Mouse (Mus musculus): ENCODE results near the gene Ttc28.

The Ttc28 gene

DNA sequence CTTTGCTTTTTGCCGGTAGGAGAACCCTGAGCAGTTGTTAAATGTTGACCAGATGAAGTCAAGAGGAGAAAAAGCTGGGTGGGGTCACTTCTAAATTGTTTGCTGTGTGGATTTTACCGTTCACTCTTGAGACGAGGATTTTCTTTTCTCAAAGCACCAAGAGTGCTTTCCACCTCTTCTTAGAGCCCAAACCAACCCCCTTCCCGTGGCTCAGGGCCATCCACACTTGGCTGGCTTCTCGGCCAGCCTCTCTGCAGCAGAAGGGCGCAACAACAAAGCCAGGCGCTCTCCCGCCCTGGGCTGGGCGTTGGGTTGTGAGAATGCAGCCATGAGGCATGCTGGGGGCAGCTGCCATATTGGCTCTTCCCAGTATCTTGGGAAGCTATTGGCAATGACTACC lies 170.5 kb downstream of the Ttc28 start:
- peak; percentile 76 for DNase-seq (ENCODE audit: low spot score)

DNA sequence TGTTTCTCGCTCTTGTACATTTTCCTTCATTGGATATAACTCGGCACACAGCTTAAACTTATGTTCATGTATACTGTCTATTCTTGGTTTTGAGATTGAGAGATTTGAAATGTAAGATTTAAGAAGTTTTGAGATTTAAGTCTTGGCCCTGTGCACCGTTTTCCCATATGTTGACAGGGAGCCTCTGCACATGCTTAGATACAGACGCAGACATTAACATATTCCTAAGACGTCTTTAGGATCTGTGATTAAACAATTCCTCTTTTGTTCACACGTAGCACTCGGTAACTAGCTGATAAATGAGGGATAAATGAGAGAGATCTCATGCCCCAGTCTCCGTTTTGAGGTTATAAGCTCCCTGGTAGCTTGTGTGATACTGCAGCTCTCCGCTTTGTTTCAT lies 174.8 kb downstream of the Ttc28 start:
- DNase-seq (ENCODE audit: low spot score): no peak

GRCm38 (mm10) chr5:111054848-111055428 lies 175.3 kb downstream of the Ttc28 start:
- no peak for DNase-seq (ENCODE audit: low spot score)

- DNase-seq (ENCODE audit: low spot score): no peak
These were observed 175.9 kb downstream of the Ttc28 start for GRCm38 (mm10) chr5:111055507-111055906.

- peak; percentile 55 for DNase-seq (ENCODE audit: low spot score)
These were observed 177.5 kb downstream of the Ttc28 start for GRCm38 (mm10) chr5:111057084-111057483.

DNA sequence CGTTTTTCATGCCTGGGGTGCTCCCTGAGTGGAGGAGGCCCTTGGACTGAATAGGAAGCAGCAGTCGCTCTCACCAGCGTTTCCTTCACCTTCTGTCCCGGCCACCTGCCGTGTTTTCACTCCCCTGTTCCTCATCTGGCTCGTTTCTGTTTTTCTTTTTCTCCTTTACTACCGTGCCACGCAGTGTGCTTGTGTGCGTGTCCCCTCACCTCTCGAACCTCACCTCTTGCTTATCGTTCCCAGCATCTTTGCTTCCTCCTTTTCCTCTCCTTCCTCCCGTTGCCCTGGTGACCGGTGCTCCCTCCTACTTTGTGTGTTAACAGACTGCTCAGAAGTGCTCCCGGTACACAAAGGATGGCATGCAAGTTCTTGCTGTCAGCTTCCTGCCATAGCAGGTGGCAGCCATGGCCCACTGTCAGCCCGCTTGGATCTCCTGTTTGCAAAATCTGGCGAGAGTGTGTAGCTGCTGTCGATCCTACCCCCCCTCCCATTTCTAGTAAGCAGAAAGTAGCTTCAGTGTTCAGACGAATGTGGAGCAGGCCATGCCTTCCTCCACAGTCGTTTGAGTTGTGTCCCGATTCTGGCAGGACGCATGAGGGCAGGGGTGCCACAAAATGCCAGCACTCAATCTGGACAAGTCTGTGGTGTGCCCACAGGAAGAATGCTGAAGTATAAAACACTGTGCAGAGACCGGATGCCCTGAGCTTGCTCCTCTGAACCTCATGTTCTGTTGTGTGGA lies 179.0 kb downstream of the Ttc28 start:
- no peak for DNase-seq (ENCODE audit: low spot score)

DNA sequence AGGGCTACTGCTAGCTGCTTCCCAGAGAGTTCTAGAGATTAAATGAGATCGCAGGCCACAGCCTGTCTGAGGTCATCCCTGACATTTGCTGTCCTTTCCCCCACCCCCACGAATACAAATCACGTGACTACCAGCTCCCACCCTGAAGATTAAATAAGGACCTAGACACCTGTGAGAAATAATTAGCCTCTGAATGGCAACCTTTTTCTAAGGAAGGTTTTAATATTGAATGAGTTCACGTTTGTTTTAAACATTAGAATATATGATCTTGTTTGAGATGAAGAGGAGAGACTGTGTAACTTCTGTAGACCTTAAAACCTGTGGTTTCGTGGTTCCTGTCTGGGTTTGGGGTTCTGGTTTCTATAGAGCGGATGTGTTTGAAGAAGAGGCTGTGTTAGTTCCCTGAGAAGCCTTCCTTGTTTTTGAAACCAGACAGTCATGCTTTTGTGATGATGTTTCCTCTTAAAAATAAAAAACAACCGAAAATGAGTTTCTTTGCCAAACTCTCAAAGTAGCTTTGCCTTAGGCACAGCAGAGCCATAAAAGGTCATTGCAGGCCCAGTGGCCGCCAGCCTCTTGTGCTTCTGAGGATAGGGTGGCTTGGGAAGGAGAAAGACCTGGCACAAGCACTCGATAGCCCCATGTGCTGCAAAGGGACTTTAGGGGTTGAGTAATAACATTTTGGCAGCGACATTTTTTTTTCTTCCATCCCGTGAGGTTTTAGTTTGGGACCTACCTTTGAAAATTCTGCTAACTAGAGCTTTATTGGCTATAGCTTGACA lies 179.7 kb downstream of the Ttc28 start:
- DNase-seq (ENCODE audit: low spot score): peak; percentile 36

DNA sequence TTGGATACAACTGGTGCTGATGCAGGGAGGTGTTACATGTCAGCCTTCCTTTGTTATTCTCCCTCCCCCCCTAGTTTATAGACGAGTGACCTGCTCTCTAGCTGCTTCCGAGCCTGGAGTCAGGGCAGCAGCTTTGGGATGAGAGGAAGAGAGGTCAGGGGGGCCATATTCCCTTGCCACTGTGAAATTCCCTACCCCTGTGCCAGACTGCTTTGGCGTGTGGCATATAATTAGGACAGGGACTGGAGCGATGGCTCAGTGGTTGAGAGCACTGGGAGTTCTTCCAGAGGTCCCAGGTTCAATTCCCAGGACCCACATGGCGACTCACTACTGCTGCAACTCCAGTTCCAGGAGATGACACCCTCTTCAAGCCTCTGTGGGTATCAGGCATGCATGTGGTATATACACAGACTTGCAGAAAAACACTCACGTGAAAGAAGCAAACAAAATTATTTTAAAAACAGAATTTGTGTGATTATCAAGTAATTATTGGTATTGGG lies 180.7 kb downstream of the Ttc28 start:
- DNase-seq (ENCODE audit: low spot score): no peak

GRCm38 (mm10) chr5:111063155-111063554 lies 183.6 kb downstream of the Ttc28 start:
- DNase-seq (ENCODE audit: low spot score): no peak

- no peak for DNase-seq (ENCODE audit: low spot score)
These were observed 184.4 kb downstream of the Ttc28 start for GRCm38 (mm10) chr5:111063991-111064390.

DNA sequence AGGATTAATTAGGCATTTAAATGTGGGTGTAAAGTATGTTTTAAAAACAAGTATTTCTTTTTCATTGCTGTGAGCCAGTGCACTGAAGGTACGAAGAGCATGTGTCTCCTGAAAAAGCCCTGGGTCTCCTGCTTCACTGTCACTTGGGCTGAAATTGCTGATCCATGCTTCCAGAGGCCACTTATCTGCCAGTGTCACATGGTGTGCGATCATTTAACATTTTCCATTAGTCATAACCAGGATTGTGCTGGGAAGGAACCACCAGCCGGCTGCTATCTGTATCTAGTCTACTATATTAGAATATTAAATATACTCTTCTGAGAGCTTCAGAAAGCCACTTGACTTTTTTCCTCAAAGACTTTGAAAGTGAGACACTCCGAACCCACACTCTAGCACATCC lies 186.2 kb downstream of the Ttc28 start:
- DNase-seq (ENCODE audit: low spot score): no peak

GRCm38 (mm10) chr5:111069503-111069902 lies 189.9 kb downstream of the Ttc28 start:
- no peak for DNase-seq (ENCODE audit: low spot score)

DNA sequence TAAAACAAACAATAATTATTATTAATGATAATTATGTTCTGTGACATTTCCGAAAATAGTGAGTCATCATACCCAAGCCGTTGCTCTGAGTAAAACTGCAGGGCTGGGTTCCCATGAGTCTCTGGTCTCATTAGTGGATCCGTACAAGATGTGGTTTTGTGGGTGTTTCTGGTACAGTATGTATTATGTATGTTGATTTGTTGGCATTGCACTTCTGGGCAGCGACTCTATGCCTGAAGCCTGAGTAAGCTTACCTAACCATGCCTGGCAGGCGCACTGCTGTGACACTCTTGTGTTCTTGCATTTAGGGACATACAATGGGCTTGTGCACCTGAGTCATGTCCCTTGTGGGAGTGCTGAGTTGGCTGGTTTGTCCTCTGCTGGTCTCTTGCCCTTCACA lies 190.3 kb downstream of the Ttc28 start:
- DNase-seq (ENCODE audit: low spot score): no peak

- no peak for DNase-seq (ENCODE audit: low spot score)
These were observed 190.8 kb downstream of the Ttc28 start for GRCm38 (mm10) chr5:111070361-111070760.

DNA sequence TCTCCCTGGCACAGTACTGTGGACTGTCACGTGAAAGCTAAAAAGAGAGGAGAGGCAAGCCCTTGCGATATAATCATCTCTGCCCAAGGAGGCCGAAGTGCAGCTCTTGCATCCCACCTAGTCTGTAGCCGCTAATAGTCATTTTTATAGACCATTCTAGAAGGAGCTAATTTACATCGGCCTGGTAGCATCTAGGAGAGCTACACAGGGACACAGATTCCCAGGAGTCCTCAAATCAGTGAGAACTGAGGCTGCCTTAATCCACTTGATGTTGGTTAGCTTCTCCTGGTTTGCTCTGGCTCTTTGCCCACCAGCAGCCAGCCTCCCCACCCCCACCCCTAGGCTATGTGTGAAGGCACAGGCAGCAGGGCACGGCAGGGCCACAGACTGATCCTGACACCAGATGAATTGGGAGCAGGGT lies 193.7 kb downstream of the Ttc28 start:
- no peak for DNase-seq (ENCODE audit: low spot score)

DNA sequence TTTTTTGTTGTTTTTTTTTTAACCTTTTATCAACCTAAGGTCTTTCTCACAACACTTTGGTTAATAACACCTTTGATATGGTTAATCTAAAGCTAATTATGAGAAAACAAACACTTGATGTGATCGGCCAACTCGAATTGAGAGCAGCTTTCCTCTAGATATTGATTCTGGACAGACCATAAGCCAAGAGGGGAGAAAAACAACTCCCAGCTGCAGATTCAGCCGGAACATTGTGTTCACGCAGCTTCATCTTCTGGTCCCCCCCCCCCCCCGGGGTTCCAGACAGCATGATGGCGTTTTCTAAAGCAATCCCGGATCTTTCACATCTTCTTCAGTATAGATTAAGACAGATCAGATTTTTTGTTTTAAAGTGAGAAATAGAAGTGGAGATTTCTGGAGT lies 194.4 kb downstream of the Ttc28 start:
- DNase-seq (ENCODE audit: low spot score): no peak

DNA sequence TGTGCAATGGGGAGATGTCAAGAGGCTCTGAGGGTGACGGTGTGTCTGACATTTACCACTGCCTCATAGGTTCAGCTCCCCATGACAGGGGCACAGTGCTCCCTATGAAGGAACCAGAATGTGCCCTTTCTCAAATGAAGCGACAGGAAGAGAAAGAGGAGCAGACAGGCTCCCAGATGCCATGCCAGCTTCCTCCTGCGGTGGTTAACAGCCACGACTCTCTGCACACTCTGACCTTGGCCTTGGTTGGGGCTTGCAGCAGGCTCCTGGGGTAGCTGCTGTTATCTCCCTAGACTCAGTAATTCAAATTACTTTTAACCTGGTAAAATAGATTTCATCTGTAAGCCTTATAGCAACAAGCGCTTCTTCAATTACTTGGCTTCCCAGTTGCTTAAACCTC lies 196.2 kb downstream of the Ttc28 start:
- DNase-seq (ENCODE audit: low spot score): no peak

DNA sequence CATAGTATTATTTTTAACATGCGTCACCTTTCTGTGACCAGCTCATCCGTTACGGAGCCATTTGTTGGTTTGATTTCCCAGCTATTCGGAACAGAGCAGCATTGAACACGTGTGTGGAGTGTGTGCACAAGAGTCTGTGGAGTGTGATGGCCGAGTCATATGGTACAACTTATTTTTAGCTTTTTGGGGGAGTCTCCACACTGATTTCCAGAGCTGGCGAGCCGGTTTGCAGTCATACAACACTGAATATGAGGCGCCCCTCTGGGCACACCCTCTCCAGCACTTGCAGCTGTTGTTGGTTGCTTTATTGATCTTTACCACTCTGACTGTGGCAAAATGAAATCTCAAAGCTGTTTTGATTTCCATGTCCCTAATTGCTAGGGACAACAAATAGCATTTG lies 197.7 kb downstream of the Ttc28 start:
- DNase-seq (ENCODE audit: low spot score): no peak

DNA sequence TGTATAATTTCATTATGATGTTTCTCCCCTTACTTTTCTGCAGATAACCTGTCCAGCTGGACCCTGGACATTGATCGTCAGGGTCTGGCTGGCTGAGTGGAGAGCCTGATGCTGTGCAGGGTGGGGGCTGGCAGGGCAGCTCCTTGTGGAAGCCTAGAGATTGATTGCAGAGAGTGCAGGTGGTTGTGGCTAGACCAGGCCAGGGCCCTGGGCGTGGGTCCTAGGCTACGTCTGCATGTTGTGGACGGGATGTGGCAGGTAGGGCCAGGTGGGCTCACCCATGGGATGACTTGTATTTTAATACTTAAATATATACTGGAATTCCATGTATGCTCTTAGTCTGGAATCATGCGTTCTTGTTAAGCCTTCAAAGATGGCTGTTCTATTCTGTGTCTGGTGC lies 201.0 kb downstream of the Ttc28 start:
- no peak for DNase-seq (ENCODE audit: low spot score)

DNA sequence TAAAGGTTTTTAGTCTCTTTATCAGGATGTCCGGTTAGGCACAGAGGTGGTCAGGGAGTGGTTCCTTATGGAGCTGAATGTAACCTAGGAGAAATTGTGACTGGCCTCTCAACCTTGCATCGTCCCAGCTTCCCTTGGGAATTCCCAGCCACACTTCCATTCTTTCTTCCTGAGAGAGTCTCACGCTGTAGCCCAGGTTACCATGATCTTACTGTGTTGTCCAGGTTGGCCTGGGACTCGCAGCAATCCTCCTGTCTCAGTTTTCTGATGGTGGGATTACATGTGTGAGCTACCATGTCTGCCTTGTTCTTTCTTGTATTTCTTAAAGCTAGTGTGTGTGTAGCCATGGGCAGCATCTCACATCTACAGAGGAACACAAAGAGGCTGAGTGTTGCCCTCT lies 206.2 kb downstream of the Ttc28 start:
- no peak for DNase-seq (ENCODE audit: low spot score)

DNA sequence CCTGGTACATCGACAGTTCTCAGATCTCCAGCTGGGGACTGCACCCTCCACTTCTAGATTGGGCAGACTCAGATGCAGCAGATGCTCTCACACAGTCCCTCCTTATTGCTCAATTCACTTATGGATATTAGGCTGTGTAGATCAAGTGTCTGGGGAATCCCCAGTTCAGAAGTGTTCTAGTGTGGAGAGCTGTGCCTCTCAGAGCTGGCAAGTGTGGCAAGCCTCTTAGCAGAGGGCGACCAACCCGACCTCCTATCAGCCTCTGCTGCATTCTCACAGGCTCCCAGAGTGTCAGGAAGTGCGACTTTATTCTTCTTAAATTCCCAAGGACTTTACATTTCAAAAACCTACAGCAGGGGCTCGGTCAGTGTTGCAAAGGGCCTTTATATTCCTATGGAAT lies 217.1 kb downstream of the Ttc28 start:
- no peak for DNase-seq (ENCODE audit: low spot score)

- DNase-seq (ENCODE audit: low spot score): no peak
These were observed 217.9 kb downstream of the Ttc28 start for GRCm38 (mm10) chr5:111097233-111098160.
